Mouse (Mus musculus): Measurements from ENCODE around the gene Gm9508.

Gm9508 gene

DNA sequence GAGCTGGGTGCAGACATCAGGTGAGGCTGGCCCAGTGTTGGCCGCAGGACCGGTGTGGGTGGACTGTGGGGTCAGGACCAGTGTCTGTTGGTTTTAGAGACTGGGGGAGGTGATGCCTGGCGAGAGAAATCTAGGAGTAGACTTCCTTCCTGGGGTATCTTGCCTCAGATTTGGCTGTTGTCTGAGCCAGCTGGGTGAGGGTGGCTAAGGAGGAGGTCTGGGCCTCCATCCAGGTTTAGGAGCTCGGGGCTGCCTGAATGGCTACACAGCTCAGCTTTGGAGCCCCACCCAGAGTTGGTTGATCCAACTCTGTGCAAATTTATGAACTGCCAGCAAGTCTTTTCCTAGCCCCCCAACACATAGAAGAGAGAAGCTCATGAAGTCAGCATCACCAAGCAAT lies 29.6 kb downstream of the Gm9508 start:
- DNase-seq = no peak

- no peak for DNase-seq
These were observed 30.7 kb downstream of the Gm9508 start for GRCm38 (mm10) chr10:77666342-77666741.

GRCm38 (mm10) chr10:77663949-77664665 lies 32.9 kb downstream of the Gm9508 start:
- DNase-seq = peak; percentile 16

DNA sequence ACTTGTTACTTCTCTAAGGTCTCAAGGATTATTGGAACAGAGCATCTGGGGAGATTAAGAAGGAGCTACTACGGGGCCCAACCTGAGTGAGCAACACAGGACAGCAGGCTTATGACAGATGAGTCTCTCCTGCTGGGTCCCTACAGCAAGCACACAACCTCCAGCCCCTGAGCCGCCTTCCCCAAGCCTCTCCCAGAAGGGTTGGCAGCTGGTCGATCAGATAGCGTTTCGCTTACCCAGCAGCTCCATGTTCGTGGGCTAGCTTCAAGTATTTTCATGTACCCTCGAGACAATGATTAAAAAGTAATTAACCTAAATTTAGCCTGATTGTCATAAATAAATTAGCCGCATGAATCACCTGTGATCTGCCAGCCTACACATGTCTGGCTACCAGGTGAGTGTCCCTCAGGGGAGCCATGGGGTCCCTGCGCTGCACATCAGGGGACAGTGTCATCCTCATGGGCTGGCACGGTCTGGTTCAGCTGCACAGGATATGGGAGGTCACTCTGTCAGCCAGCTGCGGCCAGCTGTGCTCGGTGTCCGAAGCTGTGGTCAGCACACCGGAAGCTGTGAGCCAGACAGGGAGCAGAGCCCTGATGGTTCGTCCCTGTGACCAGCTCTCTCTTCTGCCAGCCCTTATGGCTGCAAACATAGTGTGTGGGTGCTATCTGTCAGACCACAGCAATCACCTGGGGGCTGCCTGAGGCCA lies 38.6 kb downstream of the Gm9508 start:
- DNase-seq = no peak

DNA sequence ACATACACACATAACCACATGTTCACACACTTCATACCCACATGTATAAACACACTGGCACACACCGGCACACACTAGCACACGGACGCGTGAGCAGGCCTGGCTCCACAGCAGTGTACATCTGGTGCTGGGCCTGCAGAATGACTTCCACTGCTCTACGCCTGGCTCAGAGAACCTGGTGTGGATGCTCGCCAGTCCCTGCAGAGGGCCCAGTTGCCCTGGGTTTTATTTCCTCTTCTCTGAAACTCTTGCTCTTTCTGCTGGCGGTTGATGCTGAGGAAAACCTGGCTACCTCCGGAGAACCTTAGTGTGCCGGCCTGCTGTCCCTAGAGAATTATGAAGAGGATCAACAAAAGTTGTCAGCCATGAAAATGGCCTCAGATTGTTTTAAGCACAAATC lies 45.0 kb downstream of the Gm9508 start:
- no peak for DNase-seq

DNA sequence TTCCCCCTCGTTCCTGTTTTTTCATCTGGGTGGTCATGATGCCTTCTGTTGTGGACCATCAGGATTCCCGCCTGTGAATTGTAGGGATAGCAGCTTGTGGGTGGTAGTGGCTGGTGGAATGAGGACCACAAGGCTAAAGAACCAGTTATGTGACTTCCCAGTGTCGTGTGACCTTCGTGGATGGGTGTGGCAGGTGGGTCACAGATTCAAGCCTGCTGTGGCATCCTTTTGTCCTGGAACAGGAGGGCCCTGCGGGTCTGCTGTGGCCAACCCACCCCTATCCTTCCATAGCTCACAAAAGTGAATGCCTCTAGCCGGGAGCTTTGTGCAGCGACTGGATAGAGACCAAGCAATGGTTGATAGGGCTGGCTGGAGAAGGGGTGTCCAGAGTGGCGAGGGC lies 49.1 kb downstream of the Gm9508 start:
- DNase-seq = no peak

DNA sequence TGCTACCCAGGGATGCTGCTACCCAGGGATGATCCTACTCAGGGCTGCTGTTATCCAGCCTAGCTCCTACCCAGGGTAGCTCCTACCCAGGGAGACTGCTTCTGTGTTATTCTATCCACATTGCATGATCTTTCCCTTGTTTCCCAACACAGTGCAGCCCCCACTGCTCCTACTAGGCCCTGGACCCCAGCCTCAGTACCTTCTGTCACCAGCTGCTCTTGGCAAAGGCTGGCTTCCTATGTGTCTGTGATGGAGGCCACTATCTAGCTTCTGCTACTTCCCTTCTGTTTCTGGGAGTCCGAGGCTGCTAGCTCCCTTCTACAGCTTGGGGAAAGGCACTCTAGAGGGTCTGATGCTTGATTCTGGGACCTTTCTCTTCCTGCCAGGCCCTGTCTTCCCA lies 49.6 kb downstream of the Gm9508 start:
- no peak for DNase-seq

Data from embryo, embryonic 11 days (tissue).